Comparison of ENCODE assay signal across 8 mouse cellular contexts in genomic region chr7:27408379-27409176, GRCm38 (mm10). TPM values are rescaled to one million over a fixed set of nuclear protein-coding genes. Genes with fewer than 3 reads are reported as not detected.
DNase-seq lines count a peak whose midpoint lies in the region; ATAC-seq and TF ChIP-seq lines count a peak whose summit lies in the region.

No protein-coding gene starts in this region.

- under 1% methylated on average over 81 of the region's 96 CpGs for WGBS in heart, embryonic 14.5 days
- WGBS in kidney, embryonic 16.5 days, result under 1% methylated on average over 91 of the region's 96 CpGs
- WGBS in liver, embryonic 15.5 days (ENCODE audit: insufficient replicate concordance), result 1% methylated on average over 96 of the region's 96 CpGs
- WGBS in stomach, postnatal 0 days, result 1% methylated on average over 85 of the region's 96 CpGs

- peak overlapping the region; percentile 84 for H3K4me2 ChIP-seq in heart, embryonic 14.5 days (ENCODE audit: low read length)
- peak overlapping the region; percentile 81 for H3K4me2 ChIP-seq in kidney, embryonic 16.5 days (replicated peaks; ENCODE audit: low read depth, low read length)
- H3K4me2 ChIP-seq in liver, embryonic 15.5 days, result peak overlapping the region; percentile 62
- peak overlapping the region; percentile 73 for H3K4me2 ChIP-seq in stomach, postnatal 0 days (replicated peaks; ENCODE audit: low read depth)

- peak; percentile 83 for TF ChIP-seq CTCF in stomach, postnatal 0 days (IDR thresholded peaks at IDR 0.05; ENCODE audit: low read depth)

- no peak overlapping the region for H3K27ac ChIP-seq in brown adipose tissue, adult 24 weeks (replicated peaks; ENCODE audit: low read depth, low read length)
- no peak overlapping the region for H3K27ac ChIP-seq in heart, embryonic 14.5 days (replicated peaks in 1 of 2; ENCODE audit: control insufficient read depth in 1 of 2, insufficient read depth in 1 of 2, low read depth in 2 of 2, low read length in 2 of 2)
- H3K27ac ChIP-seq in kidney, embryonic 16.5 days (ENCODE audit: low read length), result no peak overlapping the region
- H3K27ac ChIP-seq in liver, embryonic 15.5 days (replicated peaks), result no peak overlapping the region
- no peak overlapping the region for H3K27ac ChIP-seq in stomach, postnatal 0 days (replicated peaks)

- no peaks in the 10 kb centered on the region for H3K36me3 ChIP-seq in heart, embryonic 14.5 days (ENCODE audit: control insufficient read depth, insufficient read depth, low read length)
- H3K36me3 ChIP-seq in kidney, embryonic 16.5 days (ENCODE audit: insufficient read depth, low read length), result no peaks in the 10 kb centered on the region
- no peaks in the 10 kb centered on the region for H3K36me3 ChIP-seq in liver, embryonic 15.5 days (replicated peaks)
- no peaks in the 10 kb centered on the region for H3K36me3 ChIP-seq in stomach, postnatal 0 days (ENCODE audit: control insufficient read depth, insufficient read depth, low read length)

- ATAC-seq in erythroid progenitor cell, adult 5-6 weeks (replicated peaks; ENCODE audit: low FRiP score, poor library complexity, severe bottlenecking), result peak; percentile 55; the same call in 1 of the 2 replicates
- 0 out of 2 replicates have a peak, but pooled peaks have one; percentile 48 for ATAC-seq in heart, embryonic 14.5 days (ENCODE audit: insufficient number of reproducible peaks, insufficient read depth, low FRiP score, low read depth)
- ATAC-seq in kidney, embryonic 16.5 days (ENCODE audit: low FRiP score, low TSS enrichment), result peak; percentile 83
- peak; percentile 56 for ATAC-seq in liver, embryonic 15.5 days (ENCODE audit: insufficient read depth)
- peak; percentile 72 for ATAC-seq in stomach, postnatal 0 days (ENCODE audit: low FRiP score, low TSS enrichment)

- H3K9ac ChIP-seq in heart, embryonic 14.5 days (ENCODE audit: low read length), result peak overlapping the region; percentile 25; the same call in 1 of the 2 replicates
- 0 out of 2 replicates have a peak overlapping the region, but pooled peaks have one; percentile 17 for H3K9ac ChIP-seq in kidney, embryonic 16.5 days (replicated peaks; ENCODE audit: low read length)
- no peak overlapping the region for H3K9ac ChIP-seq in liver, embryonic 15.5 days
- H3K9ac ChIP-seq in stomach, postnatal 0 days (ENCODE audit: low read length), result 0 out of 2 replicates have a peak overlapping the region, but pooled peaks have one; percentile 8

- peak; percentile 20 to 23 for DNase-seq in CD8-positive naive resting alpha-beta T cell, adult 2 months (ENCODE audit: low read depth in 2 of 2, low spot score in 2 of 2)
- peak; percentile 85 for DNase-seq in neural tube, embryonic 10.5 days (ENCODE audit: extremely low spot score, low spot score)
- peak; percentile 87 for DNase-seq in stomach, postnatal 0 days (ENCODE audit: low spot score)

- peak overlapping the region; percentile 35 for H3K4me3 ChIP-seq in brown adipose tissue, adult 24 weeks (ENCODE audit: insufficient read depth, low read depth, low read length)
- peak overlapping the region; percentile 34 to 51 for H3K4me3 ChIP-seq in heart, embryonic 14.5 days (ENCODE audit: control insufficient read depth in 1 of 2, insufficient read depth in 1 of 2, low read depth in 1 of 2, low read length in 2 of 2)
- peak overlapping the region; percentile 47 for H3K4me3 ChIP-seq in kidney, embryonic 16.5 days (ENCODE audit: low read length)
- H3K4me3 ChIP-seq in liver, embryonic 15.5 days (replicated peaks), result peak overlapping the region; percentile 35
- H3K4me3 ChIP-seq in stomach, postnatal 0 days (ENCODE audit: low read depth, low read length), result peak overlapping the region; percentile 46

- H3K27me3 ChIP-seq in heart, embryonic 14.5 days (ENCODE audit: control insufficient read depth, insufficient read depth, low read length), result peaks cover 62% of the 10 kb centered on the region
- peaks cover 63% of the 10 kb centered on the region for H3K27me3 ChIP-seq in kidney, embryonic 16.5 days (ENCODE audit: insufficient read depth, low read length)
- H3K27me3 ChIP-seq in liver, embryonic 15.5 days, result peaks cover 90% of the 10 kb centered on the region
- peaks cover 18% of the 10 kb centered on the region for H3K27me3 ChIP-seq in stomach, postnatal 0 days (ENCODE audit: control insufficient read depth, insufficient read depth, low read length)

- H3K9me3 ChIP-seq in heart, embryonic 14.5 days (ENCODE audit: control insufficient read depth, low read length), result peaks cover 4% of the 10 kb centered on the region
- 0 out of 2 replicates have a peak, but pooled peaks cover 4% of the 10 kb centered on the region for H3K9me3 ChIP-seq in kidney, embryonic 16.5 days (ENCODE audit: low read length)
- no peaks in the 10 kb centered on the region for H3K9me3 ChIP-seq in liver, embryonic 15.5 days (replicated peaks)
- H3K9me3 ChIP-seq in stomach, postnatal 0 days (ENCODE audit: control insufficient read depth, low read length), result no peaks in the 10 kb centered on the region

- H3K4me1 ChIP-seq in brown adipose tissue, adult 24 weeks (ENCODE audit: control insufficient read depth, insufficient read depth, insufficient read length, low read length), result no peaks in the 10 kb centered on the region
- peaks cover 2 to 7% of the 10 kb centered on the region in 2 experiments; a peak in 2 of 4 replicates for H3K4me1 ChIP-seq in heart, embryonic 14.5 days (ENCODE audit: control insufficient read depth in 2 of 2, insufficient read depth in 2 of 2, low read length in 2 of 2)
- peaks cover 11% of the 10 kb centered on the region for H3K4me1 ChIP-seq in kidney, embryonic 16.5 days (ENCODE audit: insufficient read depth, low read length)
- peaks cover 10% of the 10 kb centered on the region for H3K4me1 ChIP-seq in liver, embryonic 15.5 days (replicated peaks)
- H3K4me1 ChIP-seq in stomach, postnatal 0 days (replicated peaks; ENCODE audit: control insufficient read depth, insufficient read depth), result 0 out of 2 replicates have a peak, but pooled peaks cover 3% of the 10 kb centered on the region

- TF ChIP-seq EP300 in stomach, postnatal 0 days (optimal IDR thresholded peaks at IDR 0.05), result no peak

RNA-seq across cellular contexts. Expression of gene Sptbn4, which starts 38.9 kb away (rescaled TPM):
- polyA plus RNA-seq in brown adipose tissue, adult 24 weeks (2012; ENCODE audit: insufficient read depth, insufficient read length, missing spikeins), result 0.20 TPM in 1 of 2 replicates, not detected in the other
- total RNA-seq in erythroid progenitor cell, adult 5-6 weeks (2015; ENCODE audit: low replicate concordance), result not detected in 2 replicates
- 0.08 and 0.13 TPM in 2 replicates for total RNA-seq in erythroid progenitor cell, adult 5-6 weeks (2017; ENCODE audit: low replicate concordance)
- polyA plus RNA-seq in heart, embryonic 14.5 days (2014; fragmentation: Nextera tagmentation; extraction: Ambion mirVana), result 0.15 and 0.20 TPM in 2 replicates
- polyA plus RNA-seq in kidney, embryonic 16.5 days (2015; fragmentation: Nextera tagmentation; extraction: Ambion mirVana), result 0.31 and 0.40 TPM in 2 replicates
- 0.06 and 0.09 TPM in 2 replicates for polyA plus RNA-seq in liver, embryonic 15.5 days (2015; fragmentation: Nextera tagmentation; extraction: Ambion mirVana)
- 0.24 and 0.25 TPM in 2 replicates for polyA plus RNA-seq in stomach, postnatal 0 days (2015; fragmentation: Nextera tagmentation; extraction: Ambion mirVana)

RNA-seq across cellular contexts. Expression of gene Blvrb, which starts 39.2 kb away (rescaled TPM):
- polyA plus RNA-seq in brown adipose tissue, adult 24 weeks (2012; ENCODE audit: insufficient read depth, insufficient read length, missing spikeins), result 80.2 and 109 TPM in 2 replicates
- total RNA-seq in erythroid progenitor cell, adult 5-6 weeks (2015; ENCODE audit: low replicate concordance), result 538 and 642 TPM in 2 replicates
- total RNA-seq in erythroid progenitor cell, adult 5-6 weeks (2017; ENCODE audit: low replicate concordance), result 484 and 602 TPM in 2 replicates
- polyA plus RNA-seq in heart, embryonic 14.5 days (2014; fragmentation: Nextera tagmentation; extraction: Ambion mirVana), result 49.7 and 57.9 TPM in 2 replicates
- 50.8 and 54.6 TPM in 2 replicates for polyA plus RNA-seq in kidney, embryonic 16.5 days (2015; fragmentation: Nextera tagmentation; extraction: Ambion mirVana)
- 920 and 1,009 TPM in 2 replicates for polyA plus RNA-seq in liver, embryonic 15.5 days (2015; fragmentation: Nextera tagmentation; extraction: Ambion mirVana)
- polyA plus RNA-seq in stomach, postnatal 0 days (2015; fragmentation: Nextera tagmentation; extraction: Ambion mirVana), result 97.3 and 103 TPM in 2 replicates

RNA-seq across cellular contexts. Expression of gene Gm20479, which starts 51.4 kb away (rescaled TPM):
- 3.5 TPM in 1 of 2 replicates, not detected in the other for polyA plus RNA-seq in brown adipose tissue, adult 24 weeks (2012; ENCODE audit: insufficient read depth, insufficient read length, missing spikeins)
- total RNA-seq in erythroid progenitor cell, adult 5-6 weeks (2015; ENCODE audit: low replicate concordance), result 8.0 TPM in 1 of 2 replicates, not detected in the other
- not detected in 2 replicates for total RNA-seq in erythroid progenitor cell, adult 5-6 weeks (2017; ENCODE audit: low replicate concordance)
- polyA plus RNA-seq in heart, embryonic 14.5 days (2014; fragmentation: Nextera tagmentation; extraction: Ambion mirVana), result not detected in 2 replicates
- 0.64 and 0.80 TPM in 2 replicates for polyA plus RNA-seq in kidney, embryonic 16.5 days (2015; fragmentation: Nextera tagmentation; extraction: Ambion mirVana)
- 0.28 TPM in 1 of 2 replicates, not detected in the other for polyA plus RNA-seq in liver, embryonic 15.5 days (2015; fragmentation: Nextera tagmentation; extraction: Ambion mirVana)
- 0.28 and 0.57 TPM in 2 replicates for polyA plus RNA-seq in stomach, postnatal 0 days (2015; fragmentation: Nextera tagmentation; extraction: Ambion mirVana)

RNA-seq across cellular contexts. Expression of gene Shkbp1, which starts 52.8 kb away (rescaled TPM):
- 11.6 TPM in 2 replicates for polyA plus RNA-seq in brown adipose tissue, adult 24 weeks (2012; ENCODE audit: insufficient read depth, insufficient read length, missing spikeins)
- total RNA-seq in erythroid progenitor cell, adult 5-6 weeks (2015; ENCODE audit: low replicate concordance), result 11.5 and 20.5 TPM in 2 replicates
- 4.7 and 5.1 TPM in 2 replicates for total RNA-seq in erythroid progenitor cell, adult 5-6 weeks (2017; ENCODE audit: low replicate concordance)
- 18.3 and 22.0 TPM in 2 replicates for polyA plus RNA-seq in heart, embryonic 14.5 days (2014; fragmentation: Nextera tagmentation; extraction: Ambion mirVana)
- 51.4 and 56.9 TPM in 2 replicates for polyA plus RNA-seq in kidney, embryonic 16.5 days (2015; fragmentation: Nextera tagmentation; extraction: Ambion mirVana)
- polyA plus RNA-seq in liver, embryonic 15.5 days (2015; fragmentation: Nextera tagmentation; extraction: Ambion mirVana), result 16.4 and 18.6 TPM in 2 replicates
- polyA plus RNA-seq in stomach, postnatal 0 days (2015; fragmentation: Nextera tagmentation; extraction: Ambion mirVana), result 26.3 and 27.3 TPM in 2 replicates

Comparison
In these comparisons a context has a peak if more than half of its experiments do, and no peak if none do; other contexts are left out.
1. DNase-seq: peak in every context shown above with its lines; median percentile 87 in stomach, postnatal 0 days; 85 in neural tube, embryonic 10.5 days; 22 in CD8-positive naive resting alpha-beta T cell, adult 2 months.